Mouse (Mus musculus): ENCODE data around the gene Zmiz1.

DNA sequence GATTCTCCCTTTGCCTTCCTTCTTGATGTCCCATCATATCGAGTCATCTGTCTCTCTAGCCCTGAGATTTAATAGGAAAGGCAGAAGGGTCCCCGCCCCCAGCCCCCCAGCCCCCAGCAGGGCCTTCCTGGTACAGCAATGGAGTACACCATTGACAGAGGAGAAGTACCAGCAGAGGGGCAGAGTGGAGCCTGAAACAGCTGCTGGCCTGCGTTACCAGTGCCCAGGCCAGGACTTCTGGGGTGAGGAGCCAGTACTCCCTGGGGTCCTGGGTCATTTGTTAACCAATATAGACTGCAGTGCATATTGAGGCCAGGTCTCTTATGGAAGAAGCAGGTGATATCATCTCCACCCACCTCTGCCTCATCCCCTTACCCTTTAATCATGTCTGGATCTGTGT is 51.4 kb downstream of the Zmiz1 start:
- TF ChIP-seq GATA1 (IDR thresholded peaks at IDR 0.05; ENCODE audit: borderline replicate concordance, low read length) (no peak), FLI1 (IDR thresholded peaks at IDR 0.05; ENCODE audit: low read length) (no peak)
